Mouse (Mus musculus): ENCODE data around the gene Gm6337. TPM values are rescaled to one million over a fixed set of nuclear protein-coding genes. Genes with fewer than 3 reads are reported as not detected.
A peak's percentile ranks its signal among the peaks of the same experiment; 100 is the strongest.
"Not testable (repeated sequence)": the region's sequence is repeated elsewhere in the genome, so short reads cannot be mapped to it uniquely, and the experiment has no call there.

Gene Gm6337
- polyA plus RNA-seq (2011; ENCODE audit: insufficient read length, low read depth, missing spikeins): not detected in 2 replicates

GRCm38 (mm10) chr14:6058167-6058566 lies at the start of gene Gm6337:
Gene Gm6337, minus strand, starts transcription at chr14:6058267.
- H3K4me3 ChIP-seq (ENCODE audit: insufficient read depth, low read length): not testable (repeated sequence)

DNA sequence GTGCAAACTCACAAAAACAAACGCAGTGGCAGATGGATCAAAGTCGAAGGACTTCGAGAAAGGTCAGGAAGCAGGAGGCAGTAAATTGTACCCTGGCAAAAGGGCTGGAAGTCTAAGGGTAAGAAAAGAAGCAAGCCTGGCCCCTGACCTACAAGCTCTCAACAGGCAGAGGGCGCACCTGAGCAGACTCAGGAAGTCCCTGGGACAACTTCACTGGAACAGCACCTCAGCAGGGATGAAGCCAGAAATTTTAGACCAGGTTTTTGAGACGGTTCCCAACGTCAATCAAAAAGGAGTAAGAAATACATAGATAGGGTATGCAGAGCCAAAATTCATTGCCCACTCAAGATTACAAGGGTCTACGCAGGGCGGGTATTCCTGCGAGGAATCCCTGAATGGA lies 49.4 kb upstream of the Gm6337 start:
- not testable (repeated sequence) for H3K27ac ChIP-seq (ENCODE audit: insufficient read depth, low read length); H3K4me1 ChIP-seq (ENCODE audit: control insufficient read depth, insufficient read depth, low read length)
- H3K4me3 ChIP-seq (ENCODE audit: insufficient read depth, low read length): peak overlapping the region; percentile 36; the same call in 1 of the 2 replicates

More at GRCm38 (mm10) chr14:6058167-6058566, at the start of gene Gm6337:
- not testable (repeated sequence) for H3K4me1 ChIP-seq (ENCODE audit: control insufficient read depth, insufficient read depth, low read length); H3K27ac ChIP-seq (ENCODE audit: insufficient read depth, low read length)

GRCm38 (mm10) chr14:6093842-6094241 lies 35.8 kb upstream of the Gm6337 start, which contains the start of gene Gm8206:
Gene Gm8206, minus strand, starts transcription at chr14:6093942.
- not testable (repeated sequence) for H3K4me3 ChIP-seq (ENCODE audit: insufficient read depth, low read length); H3K4me1 ChIP-seq (ENCODE audit: control insufficient read depth, insufficient read depth, low read length); H3K27ac ChIP-seq (ENCODE audit: insufficient read depth, low read length)

Other genes starting within 250 kb of the Gm6337 start
- not detected in 2 replicates for gene Gm3424, start 227.9 kb downstream of the Gm6337 start, polyA plus RNA-seq (2011; ENCODE audit: insufficient read length, low read depth, missing spikeins)
- not detected in 2 replicates for gene Gm8237, start 177.9 kb downstream of the Gm6337 start, polyA plus RNA-seq (2011; ENCODE audit: insufficient read length, low read depth, missing spikeins)
- gene Gm3248, start 96.5 kb downstream of the Gm6337 start, polyA plus RNA-seq (2011; ENCODE audit: insufficient read length, low read depth, missing spikeins): not detected in 2 replicates
- not detected in 2 replicates for gene Gm3453, start 79.1 kb downstream of the Gm6337 start, polyA plus RNA-seq (2011; ENCODE audit: insufficient read length, low read depth, missing spikeins)
- 1.6 and 1.7 TPM in 2 replicates for gene Gm8206, start 35.7 kb upstream of the Gm6337 start, polyA plus RNA-seq (2011; ENCODE audit: insufficient read length, low read depth, missing spikeins)
- gene Gm3468, start 50.4 kb upstream of the Gm6337 start, polyA plus RNA-seq (2011; ENCODE audit: insufficient read length, low read depth, missing spikeins): 0.32 and 1.3 TPM in 2 replicates
- gene Gm3476, start 67.5 kb upstream of the Gm6337 start, polyA plus RNA-seq (2011; ENCODE audit: insufficient read length, low read depth, missing spikeins): not detected in 2 replicates
- gene Gm21560, start 161.0 kb upstream of the Gm6337 start, polyA plus RNA-seq (2011; ENCODE audit: insufficient read length, low read depth, missing spikeins): not detected in 2 replicates
- 0.48 TPM in 1 of 2 replicates, not detected in the other for gene Gm3411, start 229.0 kb upstream of the Gm6337 start, polyA plus RNA-seq (2011; ENCODE audit: insufficient read length, low read depth, missing spikeins)
- gene Gm21103, start 246.6 kb upstream of the Gm6337 start, polyA plus RNA-seq (2011; ENCODE audit: insufficient read length, low read depth, missing spikeins): not detected in 2 replicates